8 mouse cellular contexts compared by ENCODE assay signal in genomic region chr4:144404456-144405086, GRCm38 (mm10). TPM values are rescaled to one million over a fixed set of nuclear protein-coding genes. Genes with fewer than 3 reads are reported as not detected.
DNase-seq lines count a peak whose midpoint lies in the region; ATAC-seq and TF ChIP-seq lines count a peak whose summit lies in the region.

No protein-coding gene starts in this region.

- H3K9me3 ChIP-seq in embryonic facial prominence, embryonic 14.5 days (ENCODE audit: control insufficient read depth, low read length): no peaks in the 10 kb centered on the region
- H3K9me3 ChIP-seq in hindbrain, postnatal 0 days (ENCODE audit: low read length): peaks cover 7% of the 10 kb centered on the region; the same call in 1 of the 2 replicates
- H3K9me3 ChIP-seq in liver, embryonic 12.5 days (replicated peaks): no peaks in the 10 kb centered on the region

- peak overlapping the region; percentile 49 for H3K27ac ChIP-seq in embryonic facial prominence, embryonic 14.5 days (replicated peaks; ENCODE audit: low read depth, low read length)
- H3K27ac ChIP-seq in hindbrain, postnatal 0 days: no peak overlapping the region
- H3K27ac ChIP-seq in liver, embryonic 12.5 days: no peak overlapping the region
- H3K27ac ChIP-seq in layer of hippocampus, adult 2 months: no peak overlapping the region

- ATAC-seq in embryonic facial prominence, embryonic 14.5 days (ENCODE audit: low read depth): peak; percentile 93
- no peak for ATAC-seq in hindbrain, postnatal 0 days
- ATAC-seq in liver, embryonic 12.5 days: peak; percentile 57
- no peak for ATAC-seq in cerebellum, adult (ENCODE audit: insufficient number of reproducible peaks, low FRiP score, low TSS enrichment)

- peak overlapping the region; percentile 24 for H3K4me3 ChIP-seq in embryonic facial prominence, embryonic 14.5 days (ENCODE audit: low read depth, low read length)
- H3K4me3 ChIP-seq in hindbrain, postnatal 0 days (ENCODE audit: low read length): peak overlapping the region; percentile 6; the same call in 1 of the 2 replicates
- H3K4me3 ChIP-seq in liver, embryonic 12.5 days: peak overlapping the region; percentile 27
- no peak overlapping the region for H3K4me3 ChIP-seq in layer of hippocampus, adult 2 months

- H3K4me2 ChIP-seq in embryonic facial prominence, embryonic 14.5 days (ENCODE audit: low read depth, low read length): peak overlapping the region; percentile 47
- H3K4me2 ChIP-seq in hindbrain, postnatal 0 days (ENCODE audit: low read depth, low read length): peak overlapping the region; percentile 29
- peak overlapping the region; percentile 49 for H3K4me2 ChIP-seq in liver, embryonic 12.5 days

- no peaks in the 10 kb centered on the region for H3K27me3 ChIP-seq in embryonic facial prominence, embryonic 14.5 days (replicated peaks; ENCODE audit: control insufficient read depth, insufficient read depth, low read length)
- no peaks in the 10 kb centered on the region for H3K27me3 ChIP-seq in hindbrain, postnatal 0 days (ENCODE audit: insufficient read depth, low read length)
- no peaks in the 10 kb centered on the region for H3K27me3 ChIP-seq in liver, embryonic 12.5 days (replicated peaks)

- WGBS in embryonic facial prominence, embryonic 14.5 days: 5% methylated on average over 14 of the region's 17 CpGs
- 11% methylated on average over 17 of the region's 17 CpGs for WGBS in hindbrain, postnatal 0 days
- WGBS in liver, embryonic 12.5 days (ENCODE audit: insufficient replicate concordance): 5% methylated on average over 16 of the region's 17 CpGs

- no peaks in the 10 kb centered on the region for H3K36me3 ChIP-seq in embryonic facial prominence, embryonic 14.5 days (ENCODE audit: control insufficient read depth, insufficient read depth, low read length)
- no peaks in the 10 kb centered on the region for H3K36me3 ChIP-seq in hindbrain, postnatal 0 days (ENCODE audit: insufficient read depth, low read length)
- no peaks in the 10 kb centered on the region for H3K36me3 ChIP-seq in liver, embryonic 12.5 days

- DNase-seq in ZHBTc4 (ENCODE audit: low read depth, low spot score): peak; percentile 96
- peak; percentile 84 for DNase-seq in embryonic facial prominence, embryonic 14.5 days (ENCODE audit: low spot score)
- DNase-seq in hindbrain, postnatal 0 days (ENCODE audit: low spot score): no peak
- DNase-seq in naive thymus-derived CD4-positive, alpha-beta T cell, adult 2 months (ENCODE audit: low read depth): peak; percentile 24
- no peak for DNase-seq in cerebellum, postnatal 36 days
- no peak for DNase-seq in layer of hippocampus, adult 2 months (ENCODE audit: low spot score in 2 of 2)

- no peaks in the 10 kb centered on the region for H3K4me1 ChIP-seq in embryonic facial prominence, embryonic 14.5 days (ENCODE audit: control insufficient read depth, insufficient read depth, low read length)
- H3K4me1 ChIP-seq in hindbrain, postnatal 0 days (ENCODE audit: insufficient read depth, low read length): no peaks in the 10 kb centered on the region
- H3K4me1 ChIP-seq in liver, embryonic 12.5 days: no peaks in the 10 kb centered on the region

- H3K9ac ChIP-seq in embryonic facial prominence, embryonic 14.5 days (ENCODE audit: low read depth, low read length): peak overlapping the region; percentile 34; the same call in 1 of the 2 replicates
- no peak overlapping the region for H3K9ac ChIP-seq in hindbrain, postnatal 0 days (replicated peaks; ENCODE audit: low read length)
- no peak overlapping the region for H3K9ac ChIP-seq in liver, embryonic 12.5 days

- TF ChIP-seq CTCF in hindbrain, postnatal 0 days (IDR thresholded peaks at IDR 0.05; ENCODE audit: low read depth): no peak
- TF ChIP-seq CTCF in layer of hippocampus, adult 2 months (conservative IDR thresholded peaks at IDR 0.05): no peak

RNA-seq across cellular contexts. Expression of gene Pramef12, which starts 3.7 kb away (rescaled TPM):
- polyA plus RNA-seq in embryonic facial prominence, embryonic 14.5 days (2014; fragmentation: Nextera tagmentation; extraction: Ambion mirVana): 0.16 and 0.24 TPM in 2 replicates
- not detected in 2 replicates for total RNA-seq in hindbrain, postnatal 0 days (2014; rRNA removed)
- polyA plus RNA-seq in hindbrain, postnatal 0 days (2015; fragmentation: Nextera tagmentation; extraction: Ambion mirVana): not detected in 2 replicates
- not detected in 2 replicates for polyA plus RNA-seq in liver, embryonic 12.5 days (2016; fragmentation: Nextera tagmentation; extraction: Ambion mirVana)
- total RNA-seq in layer of hippocampus, adult 2 months (2021): not detected

RNA-seq across cellular contexts. Expression of gene Pramef20, which starts 26.8 kb away (rescaled TPM):
- 0.19 TPM in 1 of 2 replicates, not detected in the other for polyA plus RNA-seq in embryonic facial prominence, embryonic 14.5 days (2014; fragmentation: Nextera tagmentation; extraction: Ambion mirVana)
- total RNA-seq in hindbrain, postnatal 0 days (2014; rRNA removed): not detected in 2 replicates
- polyA plus RNA-seq in hindbrain, postnatal 0 days (2015; fragmentation: Nextera tagmentation; extraction: Ambion mirVana): not detected in 2 replicates
- polyA plus RNA-seq in liver, embryonic 12.5 days (2016; fragmentation: Nextera tagmentation; extraction: Ambion mirVana): not detected in 2 replicates
- not detected for total RNA-seq in layer of hippocampus, adult 2 months (2021)

RNA-seq across cellular contexts. Expression of gene 1700012P22Rik, which starts 34.0 kb away (rescaled TPM):
- not detected in 2 replicates for polyA plus RNA-seq in embryonic facial prominence, embryonic 14.5 days (2014; fragmentation: Nextera tagmentation; extraction: Ambion mirVana)
- total RNA-seq in hindbrain, postnatal 0 days (2014; rRNA removed): not detected in 2 replicates
- 0.15 and 0.49 TPM in 2 replicates for polyA plus RNA-seq in hindbrain, postnatal 0 days (2015; fragmentation: Nextera tagmentation; extraction: Ambion mirVana)
- polyA plus RNA-seq in liver, embryonic 12.5 days (2016; fragmentation: Nextera tagmentation; extraction: Ambion mirVana): not detected in 2 replicates
- total RNA-seq in layer of hippocampus, adult 2 months (2021): not detected

RNA-seq across cellular contexts. Expression of gene Gm13119, which starts 46.8 kb away (rescaled TPM):
- not detected in 2 replicates for polyA plus RNA-seq in embryonic facial prominence, embryonic 14.5 days (2014; fragmentation: Nextera tagmentation; extraction: Ambion mirVana)
- not detected in 2 replicates for total RNA-seq in hindbrain, postnatal 0 days (2014; rRNA removed)
- not detected in 2 replicates for polyA plus RNA-seq in hindbrain, postnatal 0 days (2015; fragmentation: Nextera tagmentation; extraction: Ambion mirVana)
- not detected in 2 replicates for polyA plus RNA-seq in liver, embryonic 12.5 days (2016; fragmentation: Nextera tagmentation; extraction: Ambion mirVana)
- total RNA-seq in layer of hippocampus, adult 2 months (2021): not detected

RNA-seq across cellular contexts. Expression of gene Gm9944, which starts 48.5 kb away (rescaled TPM):
- not detected in 2 replicates for polyA plus RNA-seq in embryonic facial prominence, embryonic 14.5 days (2014; fragmentation: Nextera tagmentation; extraction: Ambion mirVana)
- not detected in 2 replicates for total RNA-seq in hindbrain, postnatal 0 days (2014; rRNA removed)
- polyA plus RNA-seq in hindbrain, postnatal 0 days (2015; fragmentation: Nextera tagmentation; extraction: Ambion mirVana): not detected in 2 replicates
- polyA plus RNA-seq in liver, embryonic 12.5 days (2016; fragmentation: Nextera tagmentation; extraction: Ambion mirVana): not detected in 2 replicates
- total RNA-seq in layer of hippocampus, adult 2 months (2021): not detected

Comparison
In these comparisons a context has a peak if more than half of its experiments do, and no peak if none do; other contexts are left out.
1. DNase-seq: peak in ZHBTc4 (single experiment), embryonic facial prominence, embryonic 14.5 days (single experiment) and naive thymus-derived CD4-positive, alpha-beta T cell, adult 2 months (single experiment); none in hindbrain, postnatal 0 days (single experiment), cerebellum, postnatal 36 days (0 of 2) and layer of hippocampus, adult 2 months (0 of 2).
2. ATAC-seq: peak in embryonic facial prominence, embryonic 14.5 days (single experiment) and liver, embryonic 12.5 days (single experiment); none in hindbrain, postnatal 0 days (single experiment) and cerebellum, adult (single experiment).
3. Peak in every context shown above with its lines, with median percentiles within 50 percentile points of each other: H3K4me2 ChIP-seq.